Mouse (Mus musculus) lung, embryonic 16.5 days (tissue): ENCODE measurements around the gene 1700016H13Rik. TPM values are rescaled to one million over a fixed set of nuclear protein-coding genes. Genes with fewer than 3 reads are reported as not detected.

Experiments
- ATAC-seq: fragments of 200-750 bp; cut with Nextera tagmentation; 2 replicates; pipeline ENCODE4 v1.8.0; 2017; ENCODE audit warnings: low read depth, mild to moderate bottlenecking, moderate library complexity
- H3K27ac ChIP-seq: fragments of 300-500 bp; sonication (generic); 2 replicates; pipeline ENCODE4 v1.5.1; 2014; ENCODE audit warnings: mild to moderate bottlenecking, control low read depth, low read length
- H3K27me3 ChIP-seq: fragments of 300-500 bp; sonication (generic); 2 replicates; pipeline ENCODE4 v1.6.1; 2014; ENCODE audit warnings: low read depth, low read length, mixed read lengths; ENCODE audit not compliant: control insufficient read depth, insufficient read depth
- H3K36me3 ChIP-seq: fragments of 300-500 bp; sonication (generic); 2 replicates; pipeline ENCODE4 v1.6.1; 2014; ENCODE audit warnings: low read length; ENCODE audit not compliant: control insufficient read depth, insufficient read depth
- H3K4me1 ChIP-seq: fragments of 300-500 bp; sonication (generic); replicated peaks from 2 replicates; pipeline ENCODE4 v1.6.1; 2014; ENCODE audit warnings: low read length, mixed read lengths; ENCODE audit not compliant: control insufficient read depth, insufficient read depth
- H3K4me2 ChIP-seq: fragments of 300-500 bp; sonication (generic); 2 replicates; pipeline ENCODE4 v1.6.1; 2014; ENCODE audit warnings: low read depth, low read length, control low read depth
- H3K4me3 ChIP-seq: fragments of 300-500 bp; sonication (generic); 2 replicates; pipeline ENCODE4 v1.5.1; 2014; ENCODE audit warnings: mild to moderate bottlenecking, low read length, control low read depth
- H3K9ac ChIP-seq: fragments of 300-500 bp; sonication (generic); 2 replicates; pipeline ENCODE4 v1.6.1; 2014; ENCODE audit warnings: low read length, control low read depth
- H3K9me3 ChIP-seq: fragments of 300-500 bp; sonication (generic); 2 replicates; pipeline ENCODE4 v1.6.1; 2016; ENCODE audit warnings: low read length; ENCODE audit not compliant: control insufficient read depth
- whole genome bisulfite sequencing: fragments of 180-500 bp; shearing (Covaris S2); extraction: QIAGEN DNeasy Blood & Tissue Kit; methylation state at CpG from one replicate; pipeline ENCODE4 v1.1.7; 2014; 5-methylcytosine and 5-hydroxymethylcytosine counted together
- polyA plus RNA-seq: library from polyadenylated mRNA; unstranded; fragments of >200 nt; fragmentation: Nextera tagmentation; extraction: Ambion mirVana; gene quantifications from 2 replicates; pipeline ENCODE4 v1.2.1, GENCODE M21; 2015

Gene 1700016H13Rik
- 0.35 TPM in 2 replicates for polyA plus RNA-seq

- Histone ChIP-seq H3K9ac (peak within 1 kb of the TSS; percentile 78), H3K4me2 (peak within 1 kb of the TSS; percentile 99), H3K27me3 (no peaks in the 10 kb centered on the region), H3K36me3 (no peaks in the 10 kb centered on the region), H3K4me3 (peak within 1 kb of the TSS; percentile 65), H3K4me1 (peaks cover 3% of the 10 kb centered on the region; the same call in 1 of the 2 replicates), H3K9me3 (no peaks in the 10 kb centered on the region), H3K27ac (peak within 1 kb of the TSS; percentile 24; the same call in 1 of the 2 replicates)
- peak; percentile 77 for ATAC-seq
- WGBS, result under 1% methylated on average over 52 of the region's 56 CpGs
These were observed at the start of gene 1700016H13Rik for GRCm38 (mm10) chr5:103655346-103656118. Gene 1700016H13Rik (minus strand): TSS chr5:103656010.

- H3K36me3 ChIP-seq, result no peaks in the 10 kb centered on the region
- H3K9me3 ChIP-seq, result no peaks in the 10 kb centered on the region
- 91% methylated on average over 4 of the region's 4 CpGs for WGBS
- no peak for ATAC-seq
- H3K4me3 ChIP-seq, result no peak overlapping the region
- no peaks in the 10 kb centered on the region for H3K4me1 ChIP-seq
- no peaks in the 10 kb centered on the region for H3K27me3 ChIP-seq
- no peak overlapping the region for H3K4me2 ChIP-seq
- H3K27ac ChIP-seq, result no peak overlapping the region
- H3K9ac ChIP-seq, result no peak overlapping the region
These were observed 49.5 kb upstream of the 1700016H13Rik start for GRCm38 (mm10) chr5:103705331-103705730.

- Histone ChIP-seq H3K4me3 (no peak overlapping the region), H3K9ac (no peak overlapping the region), H3K4me1 (no peaks in the 10 kb centered on the region), H3K9me3 (no peaks in the 10 kb centered on the region), H3K4me2 (no peak overlapping the region), H3K27me3 (no peaks in the 10 kb centered on the region), H3K27ac (no peak overlapping the region), H3K36me3 (no peaks in the 10 kb centered on the region)
- ATAC-seq, result no peak
- WGBS, result 71% methylated on average over 6 of the region's 6 CpGs
These were observed 46.7 kb upstream of the 1700016H13Rik start for GRCm38 (mm10) chr5:103702527-103702926.

GRCm38 (mm10) chr5:103701466-103701865, 45.7 kb upstream of the 1700016H13Rik start:
- no peaks in the 10 kb centered on the region for H3K36me3 ChIP-seq
- 70% methylated on average over 3 of the region's 3 CpGs for WGBS
- no peaks in the 10 kb centered on the region for H3K9me3 ChIP-seq
- no peak for ATAC-seq
- H3K4me1 ChIP-seq, result no peaks in the 10 kb centered on the region
- no peak overlapping the region for H3K4me2 ChIP-seq
- H3K27me3 ChIP-seq, result no peaks in the 10 kb centered on the region
- no peak overlapping the region for H3K27ac ChIP-seq
- H3K9ac ChIP-seq, result no peak overlapping the region
- H3K4me3 ChIP-seq, result no peak overlapping the region

- Histone ChIP-seq H3K9me3 (no peaks in the 10 kb centered on the region), H3K4me2 (no peak overlapping the region), H3K4me3 (no peak overlapping the region), H3K27me3 (no peaks in the 10 kb centered on the region), H3K27ac (no peak overlapping the region), H3K9ac (no peak overlapping the region), H3K4me1 (no peaks in the 10 kb centered on the region), H3K36me3 (no peaks in the 10 kb centered on the region)
- 73% methylated on average over 2 of the region's 2 CpGs for WGBS
- ATAC-seq, result no peak
These were observed 44.9 kb upstream of the 1700016H13Rik start for GRCm38 (mm10) chr5:103700661-103701060.

GRCm38 (mm10) chr5:103699537-103699936, 43.7 kb upstream of the 1700016H13Rik start:
- Histone ChIP-seq H3K9me3 (no peaks in the 10 kb centered on the region), H3K4me2 (no peak overlapping the region), H3K4me3 (no peak overlapping the region), H3K4me1 (no peaks in the 10 kb centered on the region), H3K9ac (no peak overlapping the region), H3K36me3 (no peaks in the 10 kb centered on the region), H3K27ac (no peak overlapping the region), H3K27me3 (peaks cover 1% of the 10 kb centered on the region; the same call in 1 of the 2 replicates)
- 41% methylated on average over 4 of the region's 4 CpGs for WGBS
- no peak for ATAC-seq

- H3K27ac ChIP-seq, result no peak overlapping the region
- ATAC-seq, result no peak
- H3K4me2 ChIP-seq, result no peak overlapping the region
- peaks cover 11% of the 10 kb centered on the region for H3K27me3 ChIP-seq
- H3K9ac ChIP-seq, result no peak overlapping the region
- H3K9me3 ChIP-seq, result no peaks in the 10 kb centered on the region
- H3K36me3 ChIP-seq, result no peaks in the 10 kb centered on the region
- no peak overlapping the region for H3K4me3 ChIP-seq
- WGBS, result 79% methylated on average over 4 of the region's 4 CpGs
- H3K4me1 ChIP-seq, result peaks cover under 1% of the 10 kb centered on the region; the same call in 1 of the 2 replicates
These were observed 42.8 kb upstream of the 1700016H13Rik start for GRCm38 (mm10) chr5:103698577-103698976.

GRCm38 (mm10) chr5:103697875-103698491, 42.2 kb upstream of the 1700016H13Rik start:
- peaks cover 12% of the 10 kb centered on the region for H3K27me3 ChIP-seq
- H3K4me2 ChIP-seq, result no peak overlapping the region
- no peaks in the 10 kb centered on the region for H3K9me3 ChIP-seq
- no peaks in the 10 kb centered on the region for H3K36me3 ChIP-seq
- no peak overlapping the region for H3K27ac ChIP-seq
- no peak overlapping the region for H3K9ac ChIP-seq
- no peak for ATAC-seq
- WGBS, result 76% methylated on average over 5 of the region's 5 CpGs
- peaks cover 7% of the 10 kb centered on the region; the same call in 1 of the 2 replicates for H3K4me1 ChIP-seq
- H3K4me3 ChIP-seq, result no peak overlapping the region

- Histone ChIP-seq H3K9me3 (no peaks in the 10 kb centered on the region), H3K9ac (no peak overlapping the region), H3K4me2 (no peak overlapping the region), H3K4me3 (no peak overlapping the region), H3K4me1 (peaks cover 7% of the 10 kb centered on the region; the same call in 1 of the 2 replicates), H3K27ac (no peak overlapping the region), H3K36me3 (no peaks in the 10 kb centered on the region), H3K27me3 (peaks cover 12% of the 10 kb centered on the region)
- no peak for ATAC-seq
- 52% methylated on average over 6 of the region's 6 CpGs for WGBS
These were observed 38.3 kb upstream of the 1700016H13Rik start for GRCm38 (mm10) chr5:103694094-103694493.
